Mouse (Mus musculus): ENCODE results near the gene Nptx1.

DNA sequence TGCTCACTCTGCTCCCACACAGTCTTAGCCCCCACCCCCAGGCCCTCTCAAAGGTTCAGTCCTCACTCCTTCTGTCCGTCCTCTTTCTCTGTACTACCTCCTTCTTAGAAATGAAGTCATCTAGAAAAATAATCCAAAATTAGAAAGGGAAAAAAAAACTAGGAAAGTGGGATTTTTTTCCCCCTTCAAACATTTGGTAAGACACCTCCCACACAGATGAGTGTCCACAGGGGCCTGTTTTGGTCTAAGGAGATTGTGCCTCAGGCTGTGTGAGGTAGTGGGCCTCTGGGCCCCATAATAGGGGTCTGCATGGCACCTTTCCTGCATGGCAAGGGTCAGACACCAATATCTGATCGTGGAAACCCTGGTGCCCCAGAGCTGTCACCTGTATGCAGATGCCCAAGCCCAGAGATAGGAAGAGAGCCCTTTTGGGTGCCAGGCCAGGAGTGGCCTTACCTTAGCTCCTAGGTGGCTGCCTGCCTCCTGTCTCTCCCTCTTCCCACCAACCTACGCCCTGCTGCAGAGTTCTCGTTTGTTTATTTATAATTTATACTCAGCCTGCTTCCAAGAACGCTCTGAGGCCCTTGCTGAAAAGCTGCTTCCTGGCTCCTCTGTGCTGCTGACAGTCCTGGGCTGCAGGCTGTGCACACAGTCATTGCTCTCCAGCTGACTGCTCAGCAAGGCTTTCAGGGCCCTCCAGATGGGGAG is 27.4 kb downstream of the Nptx1 start:
- TF ChIP-seq CTCF (IDR thresholded peaks at IDR 0.05; ENCODE audit: low read depth, low read length) (no peak), GATA1 (IDR thresholded peaks at IDR 0.05; ENCODE audit: borderline replicate concordance, low read length) (no peak)
